Comparison of ENCODE assay signal across 8 mouse cellular contexts in genomic region chr5:30887331-30887761, GRCm38 (mm10). TPM values are rescaled to one million over a fixed set of nuclear protein-coding genes. Genes with fewer than 3 reads are reported as not detected.
DNase-seq lines count a peak whose midpoint lies in the region; ATAC-seq and TF ChIP-seq lines count a peak whose summit lies in the region.

No protein-coding gene starts in this region.

- peak overlapping the region; percentile 82 for H3K4me2 ChIP-seq in intestine, embryonic 15.5 days (replicated peaks)
- H3K4me2 ChIP-seq in liver, embryonic 13.5 days: peak overlapping the region; percentile 91
- peak overlapping the region; percentile 84 for H3K4me2 ChIP-seq in stomach, embryonic 15.5 days

- WGBS in intestine, embryonic 15.5 days: under 1% methylated on average over 19 of the region's 19 CpGs
- WGBS in liver, embryonic 13.5 days (ENCODE audit: insufficient replicate concordance): under 1% methylated on average over 19 of the region's 19 CpGs
- under 1% methylated on average over 19 of the region's 19 CpGs for whole genome bisulfite sequencing in stomach, embryonic 15.5 days

- peaks cover 14% of the 10 kb centered on the region for H3K4me1 ChIP-seq in intestine, embryonic 15.5 days (replicated peaks)
- H3K4me1 ChIP-seq in liver, embryonic 13.5 days (replicated peaks): peaks cover 37% of the 10 kb centered on the region
- H3K4me1 ChIP-seq in stomach, embryonic 15.5 days: peaks cover 15% of the 10 kb centered on the region

- no peaks in the 10 kb centered on the region for H3K27me3 ChIP-seq in intestine, embryonic 15.5 days (replicated peaks)
- no peaks in the 10 kb centered on the region for H3K27me3 ChIP-seq in liver, embryonic 13.5 days
- no peaks in the 10 kb centered on the region for H3K27me3 ChIP-seq in stomach, embryonic 15.5 days (replicated peaks)

- peak overlapping the region; percentile 93 for H3K27ac ChIP-seq in layer of hippocampus, adult 2 months
- peak overlapping the region; percentile 95 for H3K27ac ChIP-seq in intestine, embryonic 15.5 days
- peak overlapping the region; percentile 92 for H3K27ac ChIP-seq in liver, embryonic 13.5 days
- peak overlapping the region; percentile 99 for H3K27ac ChIP-seq in stomach, embryonic 15.5 days

- no peak for TF ChIP-seq CTCF in layer of hippocampus, adult 2 months (conservative IDR thresholded peaks at IDR 0.05)

- H3K9me3 ChIP-seq in intestine, embryonic 15.5 days: no peaks in the 10 kb centered on the region
- H3K9me3 ChIP-seq in liver, embryonic 13.5 days (replicated peaks): no peaks in the 10 kb centered on the region
- H3K9me3 ChIP-seq in stomach, embryonic 15.5 days: no peaks in the 10 kb centered on the region

- peak; percentile 33 to 34 for DNase-seq in layer of hippocampus, adult 2 months (ENCODE audit: low spot score in 2 of 2)
- no peak for DNase-seq in layer of hippocampus, adult 9-10 months (ENCODE audit: low spot score)
- peak; percentile 89 for DNase-seq in cerebellum, adult 9-11 months
- peak; percentile 59 for DNase-seq in gastrocnemius, postnatal 10 days
- peak; percentile 76 for DNase-seq in liver, embryonic 13.5 days
- peak; percentile 79 to 84 for DNase-seq in natural killer cell, adult 2 months (ENCODE audit: low spot score in 2 of 2)

- ATAC-seq in intestine, embryonic 15.5 days: peak; percentile 69
- ATAC-seq in liver, embryonic 13.5 days (ENCODE audit: low read depth): peak; percentile 63
- ATAC-seq in stomach, embryonic 15.5 days (ENCODE audit: insufficient read depth, low FRiP score, low read depth): peak; percentile 44

- peak overlapping the region; percentile 76 for H3K4me3 ChIP-seq in layer of hippocampus, adult 2 months
- H3K4me3 ChIP-seq in intestine, embryonic 15.5 days (replicated peaks): peak overlapping the region; percentile 66
- H3K4me3 ChIP-seq in liver, embryonic 13.5 days (replicated peaks): peak overlapping the region; percentile 81
- H3K4me3 ChIP-seq in stomach, embryonic 15.5 days (replicated peaks): peak overlapping the region; percentile 84

- H3K36me3 ChIP-seq in intestine, embryonic 15.5 days: peaks cover 9% of the 10 kb centered on the region
- H3K36me3 ChIP-seq in liver, embryonic 13.5 days: peaks cover 16% of the 10 kb centered on the region
- H3K36me3 ChIP-seq in stomach, embryonic 15.5 days: peaks cover 9% of the 10 kb centered on the region

- H3K9ac ChIP-seq in intestine, embryonic 15.5 days: peak overlapping the region; percentile 47
- H3K9ac ChIP-seq in liver, embryonic 13.5 days: peak overlapping the region; percentile 83
- peak overlapping the region; percentile 68 for H3K9ac ChIP-seq in stomach, embryonic 15.5 days

RNA-seq across cellular contexts. Expression of gene Agbl5, which starts 1.1 kb away (rescaled TPM):
- 10 to 100 TPM; 12.2 to 15.5 TPM for total RNA-seq in layer of hippocampus, adult 2 months (2021)
- total RNA-seq in gastrocnemius, postnatal 10 days (2021): 1 to 10 TPM; 4.5 to 5.0 TPM
- polyA plus RNA-seq in intestine, embryonic 15.5 days (2015; fragmentation: Nextera tagmentation; extraction: Ambion mirVana): 13.9 and 16.4 TPM in 2 replicates
- 4.3 and 5.3 TPM in 2 replicates for polyA plus RNA-seq in liver, embryonic 13.5 days (2015; fragmentation: Nextera tagmentation; extraction: Ambion mirVana)
- polyA plus RNA-seq in stomach, embryonic 15.5 days (2015; fragmentation: Nextera tagmentation; extraction: Ambion mirVana): 15.9 and 23.1 TPM in 2 replicates

RNA-seq across cellular contexts. Expression of gene Tmem214, which starts 19.5 kb away (rescaled TPM):
- 10 to 100 TPM; 60.8 to 63.2 TPM for total RNA-seq in layer of hippocampus, adult 2 months (2021)
- 10 to 100 TPM; 40.4 to 46.9 TPM for total RNA-seq in gastrocnemius, postnatal 10 days (2021)
- polyA plus RNA-seq in intestine, embryonic 15.5 days (2015; fragmentation: Nextera tagmentation; extraction: Ambion mirVana): 72.3 and 76.3 TPM in 2 replicates
- polyA plus RNA-seq in liver, embryonic 13.5 days (2015; fragmentation: Nextera tagmentation; extraction: Ambion mirVana): 40.8 and 47.7 TPM in 2 replicates
- 86.3 and 94.0 TPM in 2 replicates for polyA plus RNA-seq in stomach, embryonic 15.5 days (2015; fragmentation: Nextera tagmentation; extraction: Ambion mirVana)

RNA-seq across cellular contexts. Expression of gene Ost4, which starts 20.2 kb away (rescaled TPM):
- total RNA-seq in layer of hippocampus, adult 2 months (2021): 10 to 100 TPM; 91.5 to 93.8 TPM
- total RNA-seq in gastrocnemius, postnatal 10 days (2021): 100 to 1,000 TPM; 149 to 168 TPM
- polyA plus RNA-seq in intestine, embryonic 15.5 days (2015; fragmentation: Nextera tagmentation; extraction: Ambion mirVana): 449 and 476 TPM in 2 replicates
- 342 and 377 TPM in 2 replicates for polyA plus RNA-seq in liver, embryonic 13.5 days (2015; fragmentation: Nextera tagmentation; extraction: Ambion mirVana)
- polyA plus RNA-seq in stomach, embryonic 15.5 days (2015; fragmentation: Nextera tagmentation; extraction: Ambion mirVana): 443 and 450 TPM in 2 replicates

RNA-seq across cellular contexts. Expression of gene Emilin1, which starts 25.9 kb away (rescaled TPM):
- total RNA-seq in layer of hippocampus, adult 2 months (2021): 1 to 10 TPM; 2.0 TPM
- total RNA-seq in gastrocnemius, postnatal 10 days (2021): 10 to 100 TPM; 42.2 to 60.5 TPM
- 183 and 190 TPM in 2 replicates for polyA plus RNA-seq in intestine, embryonic 15.5 days (2015; fragmentation: Nextera tagmentation; extraction: Ambion mirVana)
- polyA plus RNA-seq in liver, embryonic 13.5 days (2015; fragmentation: Nextera tagmentation; extraction: Ambion mirVana): 41.6 and 42.7 TPM in 2 replicates
- 252 and 255 TPM in 2 replicates for polyA plus RNA-seq in stomach, embryonic 15.5 days (2015; fragmentation: Nextera tagmentation; extraction: Ambion mirVana)

RNA-seq across cellular contexts. Expression of gene Khk, which starts 33.9 kb away (rescaled TPM):
- 10 to 100 TPM; 17.0 to 17.7 TPM for total RNA-seq in layer of hippocampus, adult 2 months (2021)
- 10 to 100 TPM; 27.9 TPM for total RNA-seq in gastrocnemius, postnatal 10 days (2021)
- polyA plus RNA-seq in intestine, embryonic 15.5 days (2015; fragmentation: Nextera tagmentation; extraction: Ambion mirVana): 23.3 and 26.9 TPM in 2 replicates
- polyA plus RNA-seq in liver, embryonic 13.5 days (2015; fragmentation: Nextera tagmentation; extraction: Ambion mirVana): 33.9 and 37.6 TPM in 2 replicates
- polyA plus RNA-seq in stomach, embryonic 15.5 days (2015; fragmentation: Nextera tagmentation; extraction: Ambion mirVana): 21.0 and 25.5 TPM in 2 replicates
